ENCODE assay signal across 18 mouse cellular contexts in the genomic region with DNA sequence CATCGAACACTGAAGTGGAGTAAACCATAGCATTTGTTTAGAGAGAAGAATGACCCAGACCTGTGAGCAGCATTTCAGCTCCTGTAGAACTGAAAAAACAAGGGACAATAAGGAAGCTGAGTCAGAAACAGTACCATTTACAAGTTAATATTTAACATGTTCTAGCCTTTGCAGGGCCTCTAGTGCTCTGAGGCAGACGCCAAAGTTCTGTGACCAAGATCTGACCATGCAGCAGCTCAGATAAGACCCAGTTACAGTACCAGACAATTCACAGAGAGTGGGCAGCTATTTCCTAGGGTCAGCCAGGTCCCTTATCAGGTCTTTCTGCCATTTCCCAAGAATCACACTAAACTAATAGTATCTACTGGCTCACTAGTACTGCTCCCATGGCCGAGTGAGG. TPM values are rescaled to one million over a fixed set of nuclear protein-coding genes. Genes with fewer than 3 reads are reported as not detected.
A peak's percentile ranks its signal among the peaks of the same experiment; 100 is the strongest.
DNase-seq lines count a peak whose midpoint lies in the region; ATAC-seq and TF ChIP-seq lines count a peak whose summit lies in the region.
"Had no signal": no experiment of that assay in that cellular context is flagged by ENCODE, and none has a peak within 500 bp of the region (broad histone marks: within the 10 kb centered on the region; RNA-seq: fewer than 3 reads in every experiment).

No protein-coding gene starts in this region.

- H3K4me3 ChIP-seq in lung, embryonic 15.5 days = no peak overlapping the region
- no peak overlapping the region for H3K4me3 ChIP-seq in kidney, embryonic 14.5 days (ENCODE audit: low read length)
- no peak overlapping the region for H3K4me3 ChIP-seq in liver, embryonic 14.5 days (ENCODE audit: insufficient read depth in 1 of 2, low read depth in 2 of 2, low read length in 2 of 2)
- H3K4me3 ChIP-seq: embryonic facial prominence, embryonic 15.5 days; forebrain, embryonic 12.5 days; midbrain, embryonic 10.5 days had no signal

- H3K27me3 ChIP-seq in lung, embryonic 15.5 days = no peaks in the 10 kb centered on the region
- H3K27me3 ChIP-seq in kidney, embryonic 14.5 days (ENCODE audit: control insufficient read depth, insufficient read depth, low read length) = no peaks in the 10 kb centered on the region
- no peaks in the 10 kb centered on the region for H3K27me3 ChIP-seq in liver, embryonic 14.5 days (ENCODE audit: control insufficient read depth, insufficient read depth, low read length)
- H3K27me3 ChIP-seq: embryonic facial prominence, embryonic 15.5 days; forebrain, embryonic 12.5 days had no signal

- H3K4me2 ChIP-seq in lung, embryonic 15.5 days = no peak overlapping the region
- no peak overlapping the region for H3K4me2 ChIP-seq in kidney, embryonic 14.5 days (replicated peaks; ENCODE audit: low read depth, low read length)
- no peak overlapping the region for H3K4me2 ChIP-seq in liver, embryonic 14.5 days (ENCODE audit: low read depth)
- H3K4me2 ChIP-seq: embryonic facial prominence, embryonic 15.5 days; forebrain, embryonic 12.5 days; hindbrain, embryonic 14.5 days had no signal

- no peak overlapping the region for H3K9ac ChIP-seq in lung, embryonic 15.5 days
- H3K9ac ChIP-seq in kidney, embryonic 14.5 days (ENCODE audit: low read depth, low read length) = no peak overlapping the region
- no peak overlapping the region for H3K9ac ChIP-seq in liver, embryonic 14.5 days (replicated peaks)
- H3K9ac ChIP-seq: embryonic facial prominence, embryonic 15.5 days; forebrain, embryonic 12.5 days; hindbrain, embryonic 14.5 days had no signal

- no peaks in the 10 kb centered on the region for H3K9me3 ChIP-seq in lung, embryonic 15.5 days
- no peaks in the 10 kb centered on the region for H3K9me3 ChIP-seq in kidney, embryonic 14.5 days (ENCODE audit: control insufficient read depth, low read length)
- H3K9me3 ChIP-seq in liver, embryonic 14.5 days (ENCODE audit: control insufficient read depth, low read length) = no peaks in the 10 kb centered on the region
- H3K9me3 ChIP-seq: embryonic facial prominence, embryonic 15.5 days; forebrain, embryonic 12.5 days; G1E; midbrain, embryonic 10.5 days had no signal

- no peak for DNase-seq in lung, postnatal 36 days
- DNase-seq in liver, embryonic 14.5 days (ENCODE audit: low read depth in 3 of 3, low spot score in 3 of 3) = no peak
- peak; percentile 62 for DNase-seq in yolk sac, embryonic 10.5 days (ENCODE audit: low spot score)
- DNase-seq in right cerebral cortex, postnatal 25 days = no peak
- no peak for DNase-seq in ovary, postnatal 10 days (ENCODE audit: low spot score)
- DNase-seq: adrenal gland, postnatal 25 days; cerebellum, adult 8-10 months; layer of hippocampus, postnatal 36 days; left cerebral cortex, postnatal 4 days; lung, postnatal 10 days; retina, postnatal 1 day had no signal

- peaks cover 28% of the 10 kb centered on the region for H3K4me1 ChIP-seq in lung, embryonic 15.5 days
- H3K4me1 ChIP-seq in kidney, embryonic 14.5 days (ENCODE audit: control insufficient read depth, insufficient read depth, low read length) = peaks cover 4% of the 10 kb centered on the region; the same call in 1 of the 2 replicates
- H3K4me1 ChIP-seq in liver, embryonic 14.5 days (replicated peaks; ENCODE audit: control insufficient read depth in 2 of 2, insufficient read depth in 2 of 2, low read length in 1 of 2) = peaks cover 0 to 9% of the 10 kb centered on the region in 2 experiments; a peak in 2 of 4 replicates

- ATAC-seq in lung, embryonic 15.5 days (ENCODE audit: borderline replicate concordance, extremely low read depth, low FRiP score, low TSS enrichment) = no peak
- ATAC-seq in kidney, embryonic 14.5 days (ENCODE audit: low FRiP score, low TSS enrichment) = no peak; the same call in 1 of the 2 replicates
- peak; percentile 42; the same call in 1 of the 2 replicates for ATAC-seq in liver, embryonic 14.5 days (ENCODE audit: insufficient read depth)

- peaks cover 31% of the 10 kb centered on the region for H3K36me3 ChIP-seq in lung, embryonic 15.5 days
- H3K36me3 ChIP-seq in kidney, embryonic 14.5 days (ENCODE audit: control insufficient read depth, insufficient read depth, low read length) = peaks cover 29% of the 10 kb centered on the region
- H3K36me3 ChIP-seq in liver, embryonic 14.5 days (replicated peaks; ENCODE audit: control insufficient read depth, insufficient read depth, low read depth) = peaks cover 26% of the 10 kb centered on the region

- TF ChIP-seq EP300 in liver, embryonic 14.5 days (IDR thresholded peaks at IDR 0.05; ENCODE audit: low read depth) = no peak

- peak overlapping the region; percentile 10; the same call in 1 of the 2 replicates for H3K27ac ChIP-seq in lung, embryonic 15.5 days
- peak overlapping the region; percentile 30; the same call in 1 of the 2 replicates for H3K27ac ChIP-seq in kidney, embryonic 14.5 days (ENCODE audit: low read depth, low read length)
- no peak overlapping the region for H3K27ac ChIP-seq in liver, embryonic 14.5 days
- H3K27ac ChIP-seq: embryonic facial prominence, embryonic 15.5 days; forebrain, embryonic 12.5 days; hindbrain, embryonic 14.5 days; midbrain, embryonic 10.5 days had no signal

- WGBS in lung, embryonic 15.5 days = 51% methylated on average over 3 of the region's 3 CpGs
- 70% methylated on average over 3 of the region's 3 CpGs for WGBS in kidney, embryonic 14.5 days
- WGBS in liver, embryonic 14.5 days (ENCODE audit: insufficient replicate concordance) = 44% methylated on average over 3 of the region's 3 CpGs

- no peak for TF ChIP-seq CTCF in liver, embryonic 14.5 days (IDR thresholded peaks at IDR 0.05; ENCODE audit: low read depth)

RNA-seq across cellular contexts. Expression of gene Ddx1, which starts 31.4 kb away (rescaled TPM):
- polyA plus RNA-seq in lung, embryonic 15.5 days (2015; fragmentation: Nextera tagmentation; extraction: Ambion mirVana) = 141 and 142 TPM in 2 replicates
- polyA plus RNA-seq in kidney, embryonic 14.5 days (2014; fragmentation: Nextera tagmentation; extraction: Ambion mirVana) = 132 and 179 TPM in 2 replicates
- polyA plus RNA-seq in liver, embryonic 14.5 days (2012; rRNA removed) = 11.9 and 22.5 TPM in 2 replicates
- 68.5 and 75.1 TPM in 2 replicates for polyA plus RNA-seq in liver, embryonic 14.5 days (2014; fragmentation: Nextera tagmentation; extraction: Ambion mirVana)

RNA-seq across cellular contexts. Expression of gene Nbas, which starts 51.4 kb away (rescaled TPM):
- polyA plus RNA-seq in lung, embryonic 15.5 days (2015; fragmentation: Nextera tagmentation; extraction: Ambion mirVana) = 12.2 and 13.3 TPM in 2 replicates
- 11.7 and 18.3 TPM in 2 replicates for polyA plus RNA-seq in kidney, embryonic 14.5 days (2014; fragmentation: Nextera tagmentation; extraction: Ambion mirVana)
- 3.7 and 4.9 TPM in 2 replicates for polyA plus RNA-seq in liver, embryonic 14.5 days (2012; rRNA removed)
- polyA plus RNA-seq in liver, embryonic 14.5 days (2014; fragmentation: Nextera tagmentation; extraction: Ambion mirVana) = 5.2 and 5.3 TPM in 2 replicates
